Mouse (Mus musculus): ENCODE results near the gene Yars.

GRCm38 (mm10) chr4:129157541-129157940, 32.0 kb upstream of the Yars start:
- TF ChIP-seq CTCF (conservative IDR thresholded peaks at IDR 0.05; ENCODE audit: insufficient read depth, insufficient read length, low read depth, low read length): no peak
- no peak for TF ChIP-seq POLR2A (IDR thresholded peaks at IDR 0.05; ENCODE audit: low read depth, low read length)

All from kidney, adult 2 months (tissue).